Mouse (Mus musculus): Measurements from ENCODE around the gene Gm10354. TPM values are rescaled to one million over a fixed set of nuclear protein-coding genes. Genes with fewer than 3 reads are reported as not detected.
A peak's percentile ranks its signal among the peaks of the same experiment; 100 is the strongest.
"Not testable (repeated sequence)": the region's sequence is repeated elsewhere in the genome, so short reads cannot be mapped to it uniquely, and the experiment has no call there.

Gene Gm10354
- not detected in 2 replicates for polyA plus RNA-seq (2015; fragmentation: Nextera tagmentation; extraction: Ambion mirVana)

- not testable (repeated sequence) for H3K9ac ChIP-seq; H3K4me2 ChIP-seq; H3K9me3 ChIP-seq; H3K4me1 ChIP-seq; H3K27me3 ChIP-seq (replicated peaks); H3K36me3 ChIP-seq; H3K4me3 ChIP-seq (replicated peaks); H3K27ac ChIP-seq; ATAC-seq (ENCODE audit: insufficient read depth, low FRiP score, low read depth)
- 24% methylated on average over 1 of the region's 1 CpGs for WGBS
These were observed at the start of gene Gm10354 for GRCm38 (mm10) chr5:14978835-14979234. Gene Gm10354, minus strand, starts transcription at chr5:14978935.

GRCm38 (mm10) chr5:15024316-15024715, 45.6 kb upstream of the Gm10354 start:
- not testable (repeated sequence) for H3K4me3 ChIP-seq (replicated peaks); H3K27ac ChIP-seq; H3K27me3 ChIP-seq (replicated peaks); ATAC-seq (ENCODE audit: insufficient read depth, low FRiP score, low read depth); H3K9me3 ChIP-seq; H3K4me2 ChIP-seq; H3K9ac ChIP-seq; H3K36me3 ChIP-seq; H3K4me1 ChIP-seq
- 81% methylated on average over 1 of the region's 1 CpGs for WGBS

DNA sequence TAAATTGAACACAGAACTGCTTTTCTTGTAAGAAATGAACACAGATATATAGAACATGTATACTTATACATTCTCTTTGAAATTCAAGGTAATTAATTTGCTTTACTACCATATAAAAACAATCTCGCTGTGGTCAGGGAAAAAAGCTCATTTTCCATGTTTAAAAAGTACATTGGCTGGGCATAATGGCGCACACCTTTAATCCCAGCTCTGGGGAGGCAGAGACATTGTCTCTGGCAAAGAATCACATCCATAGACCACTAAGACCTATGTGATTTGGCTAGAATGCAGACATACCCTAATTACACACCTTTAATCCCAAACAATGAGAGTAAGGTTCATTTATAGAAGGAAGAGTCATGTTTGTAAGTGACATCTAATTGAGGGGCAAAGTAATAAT, 41.3 kb upstream of the Gm10354 start:
- not testable (repeated sequence) for H3K27me3 ChIP-seq (replicated peaks); H3K4me1 ChIP-seq; H3K9ac ChIP-seq; H3K4me2 ChIP-seq; H3K36me3 ChIP-seq; H3K9me3 ChIP-seq; H3K27ac ChIP-seq; ATAC-seq (ENCODE audit: insufficient read depth, low FRiP score, low read depth); H3K4me3 ChIP-seq (replicated peaks)
- WGBS = 72% methylated on average over 2 of the region's 2 CpGs

DNA sequence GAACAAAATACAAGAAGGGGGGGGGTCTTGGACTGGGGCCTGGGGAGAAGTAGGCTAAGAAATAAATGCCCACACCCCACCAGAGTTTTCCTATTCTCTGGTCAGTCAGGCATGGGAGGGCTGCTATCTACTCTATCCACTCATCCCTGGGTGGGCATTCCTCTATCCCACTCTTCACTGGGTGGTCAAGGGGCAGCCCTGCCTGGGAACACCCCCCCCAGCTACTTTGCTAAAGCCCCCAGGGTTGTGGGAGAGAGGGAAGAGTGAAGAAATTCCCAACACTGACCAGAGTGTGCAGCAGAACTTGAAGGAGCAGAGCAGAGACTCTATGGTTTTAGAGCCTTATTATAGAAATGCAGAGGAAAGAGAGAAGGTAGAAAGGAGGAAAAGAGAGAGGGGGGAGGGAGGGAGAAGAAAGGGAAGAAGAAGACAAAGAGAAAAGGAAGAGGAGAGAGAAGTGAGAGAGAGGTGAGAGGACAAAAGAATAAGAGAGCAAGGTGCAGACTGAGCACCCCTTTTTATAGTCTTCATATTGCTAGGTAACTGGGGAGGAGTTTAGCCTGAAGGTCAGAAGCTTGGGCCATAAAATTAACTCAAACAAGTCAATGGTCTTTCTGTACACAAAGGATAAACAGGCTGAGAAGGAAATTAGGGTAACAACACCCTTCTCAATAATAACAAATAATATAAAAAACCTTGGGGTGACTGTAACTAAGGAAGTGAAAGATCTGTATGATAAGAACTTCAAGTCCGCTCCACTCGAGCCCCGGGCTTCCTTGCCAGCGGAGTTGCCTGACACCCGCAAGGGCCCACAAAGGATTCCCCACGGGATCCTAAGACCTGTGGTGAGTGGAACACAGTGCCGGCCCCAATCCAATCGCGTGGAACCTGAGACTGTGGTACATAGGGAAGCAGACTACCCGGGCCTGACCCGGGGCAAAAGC, 32.2 kb upstream of the Gm10354 start:
- 82% methylated on average over 11 of the region's 11 CpGs for WGBS
- not testable (repeated sequence) for H3K9ac ChIP-seq; H3K9me3 ChIP-seq; H3K4me1 ChIP-seq; H3K4me2 ChIP-seq; H3K27ac ChIP-seq; H3K4me3 ChIP-seq (replicated peaks); H3K36me3 ChIP-seq; H3K27me3 ChIP-seq (replicated peaks)
- ATAC-seq (ENCODE audit: insufficient read depth, low FRiP score, low read depth) = peak; percentile 63; the same call in 1 of the 2 replicates

GRCm38 (mm10) chr5:15006907-15007306, 28.2 kb upstream of the Gm10354 start:
- WGBS = 51% methylated on average over 3 of the region's 3 CpGs
- not testable (repeated sequence) for H3K9me3 ChIP-seq; H3K27ac ChIP-seq; ATAC-seq (ENCODE audit: insufficient read depth, low FRiP score, low read depth); H3K9ac ChIP-seq; H3K36me3 ChIP-seq; H3K4me2 ChIP-seq; H3K4me3 ChIP-seq (replicated peaks); H3K27me3 ChIP-seq (replicated peaks); H3K4me1 ChIP-seq

GRCm38 (mm10) chr5:15006288-15006687, 27.6 kb upstream of the Gm10354 start:
- not testable (repeated sequence) for H3K9me3 ChIP-seq; H3K36me3 ChIP-seq; H3K9ac ChIP-seq; H3K4me1 ChIP-seq; H3K4me2 ChIP-seq; H3K27me3 ChIP-seq (replicated peaks); H3K4me3 ChIP-seq (replicated peaks); ATAC-seq (ENCODE audit: insufficient read depth, low FRiP score, low read depth); H3K27ac ChIP-seq
- 67% methylated on average over 3 of the region's 3 CpGs for WGBS

- H3K9ac ChIP-seq; H3K4me1 ChIP-seq; H3K4me2 ChIP-seq; H3K36me3 ChIP-seq; H3K4me3 ChIP-seq (replicated peaks); H3K9me3 ChIP-seq; H3K27me3 ChIP-seq (replicated peaks); H3K27ac ChIP-seq: not testable (repeated sequence)
- peak; percentile 61; the same call in 1 of the 2 replicates for ATAC-seq (ENCODE audit: insufficient read depth, low FRiP score, low read depth)
- WGBS = 59% methylated on average over 3 of the region's 4 CpGs
These were observed 26.8 kb upstream of the Gm10354 start for GRCm38 (mm10) chr5:15005584-15005983.

DNA sequence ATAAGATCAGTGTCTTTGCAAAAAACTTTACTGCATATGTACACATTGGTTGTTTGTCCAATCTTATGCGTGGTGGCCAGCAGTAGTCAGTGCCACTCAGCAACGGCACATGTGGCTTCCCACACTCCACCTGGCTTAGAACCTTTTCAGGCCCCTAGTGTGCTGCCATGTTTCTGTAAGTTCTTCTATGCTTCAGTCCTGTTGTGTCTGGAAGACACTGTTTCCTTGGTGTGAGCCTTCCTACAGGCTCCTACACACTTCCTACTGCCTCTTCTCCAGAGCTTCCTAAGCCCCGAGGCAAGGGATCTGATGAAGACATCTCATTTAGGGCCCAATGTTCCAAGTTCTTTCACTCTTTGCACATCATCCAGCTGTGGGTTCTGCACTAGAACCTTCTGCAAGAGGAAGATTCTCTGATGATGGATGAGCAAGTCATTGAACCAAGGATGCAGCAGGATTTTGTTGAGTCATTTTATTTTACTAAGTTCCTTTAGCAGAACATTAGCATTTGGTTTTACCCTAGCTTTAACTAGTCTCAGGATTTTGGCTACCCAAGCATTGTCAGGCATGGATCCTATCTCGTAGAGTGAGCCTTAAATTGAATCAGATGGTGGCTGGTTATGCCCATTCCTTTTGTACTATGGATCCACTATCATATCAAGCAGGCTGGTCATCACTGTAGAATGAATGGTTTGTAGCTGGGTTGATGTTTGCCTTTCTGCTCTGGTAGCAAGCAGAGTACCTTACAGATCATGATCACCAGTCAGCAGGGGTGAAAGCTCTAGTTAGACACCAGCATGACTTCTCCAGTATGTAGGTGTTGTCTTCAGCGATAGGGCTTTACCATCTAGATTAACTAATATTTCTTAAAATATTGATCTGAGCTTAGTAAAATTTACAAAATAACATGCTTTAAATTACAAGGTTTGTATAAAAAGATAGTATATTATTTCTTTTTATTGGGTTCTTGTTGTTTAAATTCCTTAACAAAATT, 26.1 kb upstream of the Gm10354 start:
- not testable (repeated sequence) for H3K36me3 ChIP-seq; H3K27me3 ChIP-seq (replicated peaks); H3K4me3 ChIP-seq (replicated peaks); H3K4me2 ChIP-seq; H3K27ac ChIP-seq; H3K4me1 ChIP-seq; H3K9me3 ChIP-seq; H3K9ac ChIP-seq
- WGBS = 75% methylated on average over 5 of the region's 5 CpGs
- peak; percentile 84 for ATAC-seq (ENCODE audit: insufficient read depth, low FRiP score, low read depth)

GRCm38 (mm10) chr5:14998077-14998476, 19.3 kb upstream of the Gm10354 start:
- not testable (repeated sequence) for H3K4me1 ChIP-seq; H3K4me3 ChIP-seq (replicated peaks); H3K9ac ChIP-seq; H3K27ac ChIP-seq; ATAC-seq (ENCODE audit: insufficient read depth, low FRiP score, low read depth); H3K27me3 ChIP-seq (replicated peaks); H3K9me3 ChIP-seq; H3K4me2 ChIP-seq; H3K36me3 ChIP-seq
- WGBS = 80% methylated on average over 9 of the region's 9 CpGs

DNA sequence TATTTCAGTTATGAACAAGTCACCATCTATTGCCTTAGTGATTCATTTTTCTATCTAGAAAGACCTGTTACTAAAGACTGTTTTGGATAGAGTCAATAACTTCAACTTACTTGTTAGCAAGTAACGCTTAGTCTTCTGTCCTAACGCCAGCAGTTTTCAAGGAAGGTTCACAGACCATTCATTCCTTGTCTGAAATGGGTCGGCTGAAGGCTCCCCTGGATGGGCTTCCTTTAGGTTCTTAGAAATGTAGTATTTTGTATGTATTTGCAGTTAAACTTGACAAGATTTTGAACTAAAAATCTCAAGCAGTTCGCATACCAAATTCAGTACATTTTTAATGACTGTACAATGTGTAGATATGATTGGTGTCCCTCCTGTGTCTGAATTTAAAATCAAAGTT, 18.8 kb upstream of the Gm10354 start:
- H3K36me3 ChIP-seq; H3K9ac ChIP-seq; H3K4me2 ChIP-seq; H3K4me1 ChIP-seq; H3K27me3 ChIP-seq (replicated peaks); H3K4me3 ChIP-seq (replicated peaks); ATAC-seq (ENCODE audit: insufficient read depth, low FRiP score, low read depth); H3K27ac ChIP-seq; H3K9me3 ChIP-seq: not testable (repeated sequence)
- WGBS = 82% methylated on average over 4 of the region's 4 CpGs

DNA sequence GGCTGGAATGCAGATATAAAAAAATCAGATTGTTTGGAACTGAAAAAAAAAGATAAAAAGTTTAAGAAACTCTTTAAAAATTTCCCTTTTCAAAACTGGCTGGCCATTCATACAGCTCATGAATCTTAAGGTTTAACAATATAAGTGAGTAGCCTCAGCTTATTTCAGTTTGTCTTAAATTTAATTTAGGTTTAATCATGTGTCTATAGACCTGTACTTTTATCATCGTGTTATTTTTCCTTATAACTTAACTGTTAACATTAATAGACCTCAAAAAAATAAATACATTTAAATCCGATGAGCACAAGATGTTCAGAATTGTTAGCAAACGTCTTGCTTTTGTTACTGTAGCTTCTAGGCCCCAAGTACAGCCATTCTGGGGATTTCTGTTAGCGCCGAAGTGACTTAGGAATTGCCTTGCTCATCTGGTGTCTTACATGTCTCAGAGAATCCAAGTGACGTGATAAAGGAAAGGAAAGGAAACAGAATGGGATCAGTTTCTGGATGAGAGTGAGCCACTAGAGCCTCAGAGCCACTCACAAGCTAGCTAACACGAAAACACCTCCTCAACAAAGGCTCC, 18.0 kb upstream of the Gm10354 start:
- not testable (repeated sequence) for H3K36me3 ChIP-seq; H3K4me3 ChIP-seq (replicated peaks); ATAC-seq (ENCODE audit: insufficient read depth, low FRiP score, low read depth); H3K27ac ChIP-seq; H3K9ac ChIP-seq; H3K4me1 ChIP-seq; H3K27me3 ChIP-seq (replicated peaks); H3K4me2 ChIP-seq; H3K9me3 ChIP-seq
- WGBS = 65% methylated on average over 7 of the region's 7 CpGs

DNA sequence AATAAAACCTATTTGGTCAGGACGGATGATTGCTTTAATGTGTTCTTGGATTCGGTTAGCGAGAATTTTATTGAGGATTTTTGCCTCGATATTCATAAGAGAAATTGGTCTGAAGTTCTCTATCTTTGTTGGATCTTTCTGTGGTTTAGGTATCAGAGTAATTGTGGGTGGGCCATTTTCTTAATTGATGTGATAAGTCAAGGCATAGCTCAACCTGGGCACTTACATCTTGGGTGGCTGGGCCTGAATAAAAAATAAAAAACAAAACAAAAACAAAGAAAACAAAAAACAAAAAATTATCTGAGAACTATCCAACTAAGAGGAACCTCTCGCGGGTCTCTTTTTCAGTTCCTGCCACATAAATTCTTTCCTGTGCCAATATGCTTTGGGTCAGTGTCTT, 15.4 kb upstream of the Gm10354 start:
- ATAC-seq (ENCODE audit: insufficient read depth, low FRiP score, low read depth) = peak; percentile 71; the same call in 1 of the 2 replicates
- WGBS = 84% methylated on average over 6 of the region's 6 CpGs
- not testable (repeated sequence) for H3K4me3 ChIP-seq (replicated peaks)

More for the DNA sequence above, 15.4 kb upstream of the Gm10354 start:
- not testable (repeated sequence) for H3K27me3 ChIP-seq (replicated peaks); H3K27ac ChIP-seq; H3K4me1 ChIP-seq; H3K4me2 ChIP-seq; H3K9me3 ChIP-seq; H3K9ac ChIP-seq; H3K36me3 ChIP-seq
